Mouse (Mus musculus): ENCODE results near the gene Usp46. TPM values are rescaled to one million over a fixed set of nuclear protein-coding genes. Genes with fewer than 3 reads are reported as not detected.

The Usp46 gene
- polyA plus RNA-seq, 1 experiment = 2.2 TPM

DNA sequence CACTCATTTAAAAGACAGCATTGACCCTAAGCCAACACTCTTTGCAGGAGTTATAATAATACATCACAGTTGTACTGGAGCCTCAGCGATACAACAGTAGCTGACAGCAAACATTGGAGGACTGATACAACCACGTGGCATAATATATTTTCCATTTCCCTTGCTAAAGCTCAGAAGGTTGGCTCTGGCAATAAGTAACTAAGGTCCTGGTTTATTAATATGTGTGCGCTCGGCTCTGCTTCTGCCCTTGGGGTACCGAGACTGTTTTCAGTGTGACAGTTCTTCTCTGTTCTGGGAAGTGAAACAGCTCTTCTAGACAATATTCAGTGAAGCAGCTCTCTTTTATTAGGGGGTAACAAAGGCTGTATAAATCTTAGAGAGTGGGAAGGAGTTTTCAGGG is 50.7 kb downstream of the Usp46 start:
- DNase-seq = no peak
- Histone ChIP-seq H3K4me3 (ENCODE audit: control insufficient read depth, insufficient read depth, low read length) (no peak overlapping the region), H3K27ac (ENCODE audit: control insufficient read depth, insufficient read depth, low read length) (no peak overlapping the region), H3K36me3 (ENCODE audit: control insufficient read depth, insufficient read depth, low read length) (no peaks in the 10 kb centered on the region), H3K4me1 (replicated peaks; ENCODE audit: control insufficient read depth, insufficient read depth, low read length) (no peaks in the 10 kb centered on the region), H3K27me3 (ENCODE audit: control insufficient read depth, insufficient read depth, low read length) (no peaks in the 10 kb centered on the region)
- 97% methylated on average over 5 of the region's 5 CpGs for WGBS
- no peak for TF ChIP-seq POLR2A (IDR thresholded peaks at IDR 0.05; ENCODE audit: control insufficient read depth, extremely low read depth, insufficient read depth, low read length, poor library complexity)
- no peak for TF ChIP-seq CTCF (IDR thresholded peaks at IDR 0.05; ENCODE audit: borderline replicate concordance, control insufficient read depth, extremely low read depth, insufficient read depth, low read length, poor library complexity)

GRCm38 (mm10) chr5:74011629-74012028 is 56.6 kb downstream of the Usp46 start:
- no peak overlapping the region for H3K4me3 ChIP-seq (ENCODE audit: control insufficient read depth, insufficient read depth, low read length)
- H3K4me1 ChIP-seq (replicated peaks; ENCODE audit: control insufficient read depth, insufficient read depth, low read length) = no peaks in the 10 kb centered on the region
- H3K36me3 ChIP-seq (ENCODE audit: control insufficient read depth, insufficient read depth, low read length) = no peaks in the 10 kb centered on the region
- TF ChIP-seq POLR2A (IDR thresholded peaks at IDR 0.05; ENCODE audit: control insufficient read depth, extremely low read depth, insufficient read depth, low read length, poor library complexity) (no peak), CTCF (IDR thresholded peaks at IDR 0.05; ENCODE audit: borderline replicate concordance, control insufficient read depth, extremely low read depth, insufficient read depth, low read length, poor library complexity) (no peak)
- no peak for DNase-seq
- H3K27ac ChIP-seq (ENCODE audit: control insufficient read depth, insufficient read depth, low read length) = no peak overlapping the region
- WGBS = 96% methylated on average over 10 of the region's 10 CpGs
- no peaks in the 10 kb centered on the region for H3K27me3 ChIP-seq (ENCODE audit: control insufficient read depth, insufficient read depth, low read length)

GRCm38 (mm10) chr5:74007492-74008070 is 60.6 kb downstream of the Usp46 start:
- 89% methylated on average over 3 of the region's 3 CpGs for WGBS
- Histone ChIP-seq H3K4me1 (replicated peaks; ENCODE audit: control insufficient read depth, insufficient read depth, low read length) (no peaks in the 10 kb centered on the region), H3K36me3 (ENCODE audit: control insufficient read depth, insufficient read depth, low read length) (no peaks in the 10 kb centered on the region), H3K27me3 (ENCODE audit: control insufficient read depth, insufficient read depth, low read length) (no peaks in the 10 kb centered on the region), H3K4me3 (ENCODE audit: control insufficient read depth, insufficient read depth, low read length) (no peak overlapping the region), H3K27ac (ENCODE audit: control insufficient read depth, insufficient read depth, low read length) (no peak overlapping the region)
- TF ChIP-seq CTCF (IDR thresholded peaks at IDR 0.05; ENCODE audit: borderline replicate concordance, control insufficient read depth, extremely low read depth, insufficient read depth, low read length, poor library complexity) = no peak
- TF ChIP-seq POLR2A (IDR thresholded peaks at IDR 0.05; ENCODE audit: control insufficient read depth, extremely low read depth, insufficient read depth, low read length, poor library complexity) = no peak
- no peak for DNase-seq

DNA sequence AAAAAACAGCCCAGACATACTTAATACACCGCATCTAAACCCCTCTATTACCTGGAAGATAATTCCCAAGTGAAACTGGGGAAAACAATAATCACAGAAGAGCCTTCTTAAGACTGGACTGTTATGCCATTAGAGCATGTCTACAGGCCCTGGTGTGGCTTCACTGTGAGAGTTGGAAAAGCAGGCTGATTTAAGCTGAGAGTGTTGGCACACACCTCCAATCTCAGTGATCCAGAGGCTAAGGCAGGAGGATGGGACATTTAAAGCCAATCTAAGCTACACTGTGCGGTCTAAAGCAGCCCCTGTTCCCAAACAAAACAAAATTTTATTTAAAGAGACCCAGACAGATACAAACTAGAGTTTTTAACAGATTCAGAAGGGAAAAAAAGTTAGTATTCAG is 62.3 kb downstream of the Usp46 start:
- WGBS = 95% methylated on average over 2 of the region's 2 CpGs
- no peaks in the 10 kb centered on the region for H3K27me3 ChIP-seq (ENCODE audit: control insufficient read depth, insufficient read depth, low read length)

DNA sequence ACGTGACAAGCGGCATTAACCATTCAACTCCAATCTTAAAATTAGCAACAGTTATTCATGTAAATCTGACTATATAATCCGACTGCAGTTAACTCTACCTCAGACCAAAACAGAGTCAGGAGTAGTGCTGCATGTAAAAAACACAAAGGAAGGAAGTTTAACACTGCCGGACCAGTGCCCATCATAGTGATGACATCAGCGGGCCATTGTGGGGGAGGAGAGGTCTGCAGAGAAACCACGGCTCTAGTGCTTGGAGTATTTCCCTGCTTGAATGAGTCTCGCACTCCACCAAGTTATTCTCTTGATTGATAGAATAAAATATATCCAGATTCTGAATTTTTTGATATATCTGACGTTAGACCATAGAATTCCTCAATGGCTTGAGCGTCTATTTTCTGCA is 66.5 kb downstream of the Usp46 start:
- TF ChIP-seq POLR2A (IDR thresholded peaks at IDR 0.05; ENCODE audit: control insufficient read depth, extremely low read depth, insufficient read depth, low read length, poor library complexity) (no peak), CTCF (IDR thresholded peaks at IDR 0.05; ENCODE audit: borderline replicate concordance, control insufficient read depth, extremely low read depth, insufficient read depth, low read length, poor library complexity) (no peak)
- no peak overlapping the region for H3K27ac ChIP-seq (ENCODE audit: control insufficient read depth, insufficient read depth, low read length)
- no peaks in the 10 kb centered on the region for H3K27me3 ChIP-seq (ENCODE audit: control insufficient read depth, insufficient read depth, low read length)
- H3K4me3 ChIP-seq (ENCODE audit: control insufficient read depth, insufficient read depth, low read length) = no peak overlapping the region
- no peaks in the 10 kb centered on the region for H3K4me1 ChIP-seq (replicated peaks; ENCODE audit: control insufficient read depth, insufficient read depth, low read length)
- H3K36me3 ChIP-seq (ENCODE audit: control insufficient read depth, insufficient read depth, low read length) = no peaks in the 10 kb centered on the region
- WGBS = 79% methylated on average over 9 of the region's 9 CpGs
- no peak for DNase-seq

More for the DNA sequence above, 62.3 kb downstream of the Usp46 start:
- no peak for TF ChIP-seq POLR2A (IDR thresholded peaks at IDR 0.05; ENCODE audit: control insufficient read depth, extremely low read depth, insufficient read depth, low read length, poor library complexity)
- Histone ChIP-seq H3K4me3 (ENCODE audit: control insufficient read depth, insufficient read depth, low read length) (no peak overlapping the region), H3K36me3 (ENCODE audit: control insufficient read depth, insufficient read depth, low read length) (no peaks in the 10 kb centered on the region), H3K27ac (ENCODE audit: control insufficient read depth, insufficient read depth, low read length) (no peak overlapping the region), H3K4me1 (replicated peaks; ENCODE audit: control insufficient read depth, insufficient read depth, low read length) (no peaks in the 10 kb centered on the region)
- no peak for DNase-seq

DNA sequence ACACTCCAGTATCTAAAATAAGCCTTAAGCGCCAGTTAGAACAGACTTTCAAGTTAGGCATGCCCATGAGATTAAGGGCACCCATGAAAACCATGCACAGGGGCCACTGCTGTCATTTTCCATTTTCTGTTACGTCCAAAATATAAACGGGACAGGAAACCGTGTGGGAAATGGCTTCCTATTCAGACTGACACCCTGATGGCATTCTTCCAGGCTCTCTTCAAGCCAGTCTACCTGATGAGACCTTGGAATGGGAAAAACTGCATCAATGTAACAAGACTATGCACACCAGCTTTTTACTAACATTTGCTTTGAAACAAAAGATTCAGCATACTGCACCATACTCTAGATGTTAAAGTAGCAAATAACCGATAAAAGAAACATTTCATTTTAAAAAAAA is 69.3 kb downstream of the Usp46 start:
- WGBS = 75% methylated on average over 5 of the region's 5 CpGs
- TF ChIP-seq CTCF (IDR thresholded peaks at IDR 0.05; ENCODE audit: borderline replicate concordance, control insufficient read depth, extremely low read depth, insufficient read depth, low read length, poor library complexity) (no peak), POLR2A (IDR thresholded peaks at IDR 0.05; ENCODE audit: control insufficient read depth, extremely low read depth, insufficient read depth, low read length, poor library complexity) (no peak)
- H3K36me3 ChIP-seq (ENCODE audit: control insufficient read depth, insufficient read depth, low read length) = no peaks in the 10 kb centered on the region

DNA sequence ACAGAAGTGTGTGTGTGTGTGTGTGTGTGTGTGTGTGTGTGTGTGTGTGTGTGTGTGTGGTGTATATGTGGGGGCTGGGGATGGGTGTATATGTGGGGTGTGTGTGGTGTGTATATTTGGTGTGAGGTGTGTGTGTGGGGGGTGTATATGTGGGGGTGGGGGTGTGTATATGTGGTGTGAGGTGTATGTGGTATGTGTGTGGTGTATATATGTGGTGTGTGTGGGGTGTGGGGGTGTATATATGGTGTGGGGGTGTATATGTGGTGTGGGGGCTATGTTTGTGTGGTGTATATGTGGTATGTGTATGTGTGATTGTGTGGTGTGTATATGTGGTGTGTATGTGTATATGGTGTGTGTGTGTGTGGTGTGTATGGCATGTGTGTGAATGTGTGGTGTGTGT is 73.4 kb downstream of the Usp46 start:
- TF ChIP-seq POLR2A (IDR thresholded peaks at IDR 0.05; ENCODE audit: control insufficient read depth, extremely low read depth, insufficient read depth, low read length, poor library complexity) = no peak
- no peak for TF ChIP-seq CTCF (IDR thresholded peaks at IDR 0.05; ENCODE audit: borderline replicate concordance, control insufficient read depth, extremely low read depth, insufficient read depth, low read length, poor library complexity)
- no peaks in the 10 kb centered on the region for H3K36me3 ChIP-seq (ENCODE audit: control insufficient read depth, insufficient read depth, low read length)
- no peaks in the 10 kb centered on the region; the same call in 1 of the 2 replicates for H3K27me3 ChIP-seq (ENCODE audit: control insufficient read depth, insufficient read depth, low read length)

More for the DNA sequence above, 69.3 kb downstream of the Usp46 start:
- DNase-seq = no peak
- H3K27me3 ChIP-seq (ENCODE audit: control insufficient read depth, insufficient read depth, low read length) = no peaks in the 10 kb centered on the region
- H3K4me1 ChIP-seq (replicated peaks; ENCODE audit: control insufficient read depth, insufficient read depth, low read length) = no peaks in the 10 kb centered on the region
- no peak overlapping the region for H3K27ac ChIP-seq (ENCODE audit: control insufficient read depth, insufficient read depth, low read length)
- H3K4me3 ChIP-seq (ENCODE audit: control insufficient read depth, insufficient read depth, low read length) = no peak overlapping the region

More for the DNA sequence above, 73.4 kb downstream of the Usp46 start:
- Histone ChIP-seq H3K4me1 (replicated peaks; ENCODE audit: control insufficient read depth, insufficient read depth, low read length) (no peaks in the 10 kb centered on the region), H3K27ac (ENCODE audit: control insufficient read depth, insufficient read depth, low read length) (no peak overlapping the region), H3K4me3 (ENCODE audit: control insufficient read depth, insufficient read depth, low read length) (no peak overlapping the region)
- DNase-seq = no peak

All from thymus, adult 2 months (tissue).